Comparison of ENCODE assay signal across 8 mouse cellular contexts in genomic region chr3:95985209-95986000, GRCm38 (mm10). TPM values are rescaled to one million over a fixed set of nuclear protein-coding genes. Genes with fewer than 3 reads are reported as not detected.
DNase-seq lines count a peak whose midpoint lies in the region; ATAC-seq and TF ChIP-seq lines count a peak whose summit lies in the region.

No protein-coding gene starts in this region.

- DNase-seq in heart, adult 11 months, result peak; percentile 99
- no peak for DNase-seq in heart, postnatal 25 days (ENCODE audit: low spot score)
- DNase-seq in cerebellum, postnatal 10 days, result peak; percentile 66 to 72
- peak; percentile 58 for DNase-seq in gastrocnemius, postnatal 10 days
- peak; percentile 40 for DNase-seq in liver, adult 2 months (ENCODE audit: extremely low read depth, low read depth, low spot score)

- peak overlapping the region; percentile 37 for H3K9ac ChIP-seq in intestine, embryonic 15.5 days
- H3K9ac ChIP-seq in liver, adult 2 months (ENCODE audit: low read depth, low read length), result peak overlapping the region; percentile 33; the same call in 1 of the 2 replicates

- no peaks in the 10 kb centered on the region for H3K9me3 ChIP-seq in intestine, embryonic 15.5 days

- intact Hi-C loops in heart, postnatal 25 days (cut with DNase I), result no loop called here

- 0 out of 2 replicates have a peak overlapping the region, but pooled peaks have one; percentile 3 for H3K4me3 ChIP-seq in intestine, embryonic 15.5 days (replicated peaks)
- no peak overlapping the region; the same call in 1 of the 2 replicates for H3K4me3 ChIP-seq in liver, adult 2 months (ENCODE audit: insufficient read depth, low read depth, low read length)
- H3K4me3 ChIP-seq in myocyte, result no peak overlapping the region
- no peak overlapping the region for H3K4me3 ChIP-seq in testis, adult 2 months (ENCODE audit: control insufficient read depth, low read depth, low read length)

- WGBS in intestine, embryonic 15.5 days, result 6% methylated on average over 12 of the region's 12 CpGs
- WGBS in liver, adult 2 months, result 24% methylated on average over 12 of the region's 12 CpGs

- TF ChIP-seq POLR2A in liver, adult 2 months (IDR thresholded peaks at IDR 0.05; ENCODE audit: extremely low read depth, insufficient read depth, low read length), result no peak
- TF ChIP-seq POLR2A in myocyte (IDR thresholded peaks at IDR 0.05; ENCODE audit: insufficient read length, low read depth), result no peak
- peak; percentile 31; the same call in 1 of the 2 replicates for TF ChIP-seq POLR2A in testis, adult 2 months (IDR thresholded peaks at IDR 0.05; ENCODE audit: control insufficient read depth, low read depth, low read length)

- peak; percentile 91 for ATAC-seq in intestine, embryonic 15.5 days

- peak overlapping the region; percentile 52 for H3K4me2 ChIP-seq in intestine, embryonic 15.5 days (replicated peaks)
- H3K4me2 ChIP-seq in myocyte (ENCODE audit: low read depth), result no peak overlapping the region

- peaks cover 37% of the 10 kb centered on the region for H3K4me1 ChIP-seq in intestine, embryonic 15.5 days (replicated peaks)
- H3K4me1 ChIP-seq in liver, adult 2 months (ENCODE audit: control insufficient read depth, insufficient read depth, low read length), result 0 out of 2 replicates have a peak, but pooled peaks cover 1% of the 10 kb centered on the region
- peaks cover 14% of the 10 kb centered on the region for H3K4me1 ChIP-seq in testis, adult 2 months (ENCODE audit: control insufficient read depth, insufficient read depth, low read length)

- H3K36me3 ChIP-seq in intestine, embryonic 15.5 days, result no peaks in the 10 kb centered on the region; the same call in 1 of the 2 replicates
- H3K36me3 ChIP-seq in liver, adult 2 months (ENCODE audit: control insufficient read depth, insufficient read depth, low read length), result no peaks in the 10 kb centered on the region; the same call in 1 of the 2 replicates
- no peaks in the 10 kb centered on the region for H3K36me3 ChIP-seq in myocyte (ENCODE audit: control insufficient read depth, insufficient read depth)
- no peaks in the 10 kb centered on the region for H3K36me3 ChIP-seq in testis, adult 2 months (ENCODE audit: control insufficient read depth, insufficient read depth, low read length)

- no peak overlapping the region for H3ac ChIP-seq in myocyte (ENCODE audit: control insufficient read depth, insufficient read length)

- peak overlapping the region; percentile 94 for H3K27ac ChIP-seq in intestine, embryonic 15.5 days
- H3K27ac ChIP-seq in liver, adult 2 months (replicated peaks; ENCODE audit: insufficient read depth, low read depth, low read length), result peak overlapping the region; percentile 59
- peak overlapping the region; percentile 71 for H3K27ac ChIP-seq in testis, adult 2 months (ENCODE audit: control insufficient read depth, insufficient read depth, low read depth, low read length)

- no peaks in the 10 kb centered on the region for H3K27me3 ChIP-seq in intestine, embryonic 15.5 days (replicated peaks)
- no peaks in the 10 kb centered on the region for H3K27me3 ChIP-seq in liver, adult 2 months (ENCODE audit: control insufficient read depth, insufficient read depth, low read length)
- no peaks in the 10 kb centered on the region for H3K27me3 ChIP-seq in myocyte (ENCODE audit: control insufficient read depth, insufficient read depth, insufficient read length)
- H3K27me3 ChIP-seq in testis, adult 2 months (ENCODE audit: control insufficient read depth, insufficient read depth, low read length), result no peaks in the 10 kb centered on the region

- no peaks in the 10 kb centered on the region for H3K79me2 ChIP-seq in liver, adult 2 months (ENCODE audit: control insufficient read depth, insufficient read depth, low read length)
- H3K79me2 ChIP-seq in myocyte (ENCODE audit: control insufficient read depth, insufficient read depth), result no peaks in the 10 kb centered on the region

- TF ChIP-seq CTCF in liver, adult 2 months (IDR thresholded peaks at IDR 0.05; ENCODE audit: low read depth, low read length), result no peak
- TF ChIP-seq CTCF in testis, adult 2 months (IDR thresholded peaks at IDR 0.05; ENCODE audit: control insufficient read depth, insufficient read depth, insufficient replicate concordance, low read depth, low read length), result no peak

TF ChIP-seq in myocyte, 11 proteins besides CTCF, POLR2A, EP300 and RAD21:
- no peak for TF ChIP-seq TCF3 (IDR thresholded peaks at IDR 0.05; ENCODE audit: insufficient read length, low read depth)
- peak; percentile 95 for TF ChIP-seq SRF (IDR thresholded peaks at IDR 0.05; ENCODE audit: control insufficient read depth, insufficient read length, low read depth)
- no peak for TF ChIP-seq MYOD1 (IDR thresholded peaks at IDR 0.05; ENCODE audit: control insufficient read depth in 1 of 3, insufficient read length in 2 of 3, low read depth in 2 of 3)
- no peak for TF ChIP-seq REST (IDR thresholded peaks at IDR 0.05; ENCODE audit: insufficient read depth, insufficient read length)

RNA-seq across cellular contexts. Expression of gene Plekho1, which starts 10.4 kb away (rescaled TPM):
- total RNA-seq in heart, postnatal 25 days (2021), result 10 to 100 TPM; 76.4 to 89.1 TPM
- 10 to 100 TPM; 56.2 to 67.9 TPM for total RNA-seq in gastrocnemius, postnatal 10 days (2021)
- polyA plus RNA-seq in intestine, embryonic 15.5 days (2015; fragmentation: Nextera tagmentation; extraction: Ambion mirVana), result 28.0 and 30.1 TPM in 2 replicates
- total RNA-seq in liver, adult 2 months (2014; rRNA removed), result 5.2 and 6.8 TPM in 2 replicates
- polyA plus RNA-seq in liver, adult 2 months (2012; rRNA removed), result 4.6 and 8.0 TPM in 2 replicates
- 107 TPM for polyA plus RNA-seq in myocyte (2012; fragmentation: generic; extraction: Trizol)
- 43.8 and 55.7 TPM in 2 replicates for polyA plus RNA-seq in testis, adult 2 months (2012; rRNA removed)

RNA-seq across cellular contexts. Expression of gene Anp32e, which starts 56.4 kb away (rescaled TPM):
- total RNA-seq in heart, postnatal 25 days (2021), result 10 to 100 TPM; 74.2 to 92.2 TPM
- total RNA-seq in gastrocnemius, postnatal 10 days (2021), result 100 to 1,000 TPM in 1 of 2 experiments, 10 to 100 TPM in 1; 87.3 to 101 TPM
- 149 and 178 TPM in 2 replicates for polyA plus RNA-seq in intestine, embryonic 15.5 days (2015; fragmentation: Nextera tagmentation; extraction: Ambion mirVana)
- total RNA-seq in liver, adult 2 months (2014; rRNA removed), result 8.5 and 11.7 TPM in 2 replicates
- 3.7 and 3.8 TPM in 2 replicates for polyA plus RNA-seq in liver, adult 2 months (2012; rRNA removed)
- polyA plus RNA-seq in myocyte (2012; fragmentation: generic; extraction: Trizol), result 48.5 TPM
- polyA plus RNA-seq in testis, adult 2 months (2012; rRNA removed), result 4.4 and 6.0 TPM in 2 replicates
